Mouse (Mus musculus): ENCODE results near the gene Pth2. TPM values are rescaled to one million over a fixed set of nuclear protein-coding genes. Genes with fewer than 3 reads are reported as not detected.

Pth2 gene
- polyA plus RNA-seq, 1 experiment = not detected

- TF ChIP-seq CTCF (IDR thresholded peaks at IDR 0.05; ENCODE audit: borderline replicate concordance, insufficient read depth, low read length) (no peak), POLR2A (IDR thresholded peaks at IDR 0.05; ENCODE audit: low read depth, low read length) (no peak)
- Histone ChIP-seq H3K27ac (ENCODE audit: insufficient read depth, low read length) (no peak overlapping the region), H3K4me3 (ENCODE audit: insufficient read depth, low read length) (no peak overlapping the region), H3K4me1 (ENCODE audit: control insufficient read depth, insufficient read depth, low read length) (no peaks in the 10 kb centered on the region)
Observed at GRCm38 (mm10) chr7:45160316-45160800, 20.4 kb upstream of the Pth2 start.

- H3K4me1 ChIP-seq (ENCODE audit: control insufficient read depth, insufficient read depth, low read length) = no peaks in the 10 kb centered on the region
- H3K27ac ChIP-seq (ENCODE audit: insufficient read depth, low read length) = no peak overlapping the region
- H3K4me3 ChIP-seq (ENCODE audit: insufficient read depth, low read length) = no peak overlapping the region
- TF ChIP-seq POLR2A (IDR thresholded peaks at IDR 0.05; ENCODE audit: low read depth, low read length) = no peak
- TF ChIP-seq CTCF (IDR thresholded peaks at IDR 0.05; ENCODE audit: borderline replicate concordance, insufficient read depth, low read length) = no peak
Observed at GRCm38 (mm10) chr7:45160866-45161265, 19.9 kb upstream of the Pth2 start.

GRCm38 (mm10) chr7:45161612-45162473 is 19.0 kb upstream of the Pth2 start:
- TF ChIP-seq POLR2A (IDR thresholded peaks at IDR 0.05; ENCODE audit: low read depth, low read length) (no peak), CTCF (IDR thresholded peaks at IDR 0.05; ENCODE audit: borderline replicate concordance, insufficient read depth, low read length) (peak; percentile 96)
- no peak overlapping the region for H3K27ac ChIP-seq (ENCODE audit: insufficient read depth, low read length)
- H3K4me3 ChIP-seq (ENCODE audit: insufficient read depth, low read length) = peak overlapping the region; percentile 27; the same call in 1 of the 2 replicates
- H3K4me1 ChIP-seq (ENCODE audit: control insufficient read depth, insufficient read depth, low read length) = no peaks in the 10 kb centered on the region

- TF ChIP-seq POLR2A (IDR thresholded peaks at IDR 0.05; ENCODE audit: low read depth, low read length) = no peak
- no peak overlapping the region for H3K27ac ChIP-seq (ENCODE audit: insufficient read depth, low read length)
- H3K4me1 ChIP-seq (ENCODE audit: control insufficient read depth, insufficient read depth, low read length) = no peaks in the 10 kb centered on the region
- H3K4me3 ChIP-seq (ENCODE audit: insufficient read depth, low read length) = no peak overlapping the region
Observed at GRCm38 (mm10) chr7:45162551-45162950, 18.2 kb upstream of the Pth2 start.

GRCm38 (mm10) chr7:45162996-45163615 is 17.7 kb upstream of the Pth2 start:
- TF ChIP-seq CTCF (IDR thresholded peaks at IDR 0.05; ENCODE audit: borderline replicate concordance, insufficient read depth, low read length) = no peak
- no peak for TF ChIP-seq POLR2A (IDR thresholded peaks at IDR 0.05; ENCODE audit: low read depth, low read length)
- no peak overlapping the region for H3K27ac ChIP-seq (ENCODE audit: insufficient read depth, low read length)
- no peaks in the 10 kb centered on the region for H3K4me1 ChIP-seq (ENCODE audit: control insufficient read depth, insufficient read depth, low read length)
- no peak overlapping the region for H3K4me3 ChIP-seq (ENCODE audit: insufficient read depth, low read length)

- H3K4me1 ChIP-seq (ENCODE audit: control insufficient read depth, insufficient read depth, low read length) = no peaks in the 10 kb centered on the region
- H3K4me3 ChIP-seq (ENCODE audit: insufficient read depth, low read length) = 0 out of 2 replicates have a peak within 1 kb of the TSS, but pooled peaks have one; percentile 1
- H3K27ac ChIP-seq (ENCODE audit: insufficient read depth, low read length) = no peak within 1 kb of the TSS
- TF ChIP-seq CTCF (IDR thresholded peaks at IDR 0.05; ENCODE audit: borderline replicate concordance, insufficient read depth, low read length) = no peak
- TF ChIP-seq POLR2A (IDR thresholded peaks at IDR 0.05; ENCODE audit: low read depth, low read length) = no peak
Observed at GRCm38 (mm10) chr7:45163735-45164490, 16.9 kb upstream of the Pth2 start, which contains the start of gene Slc17a7. Gene Slc17a7, plus strand, starts transcription at chr7:45163949.

- TF ChIP-seq POLR2A (IDR thresholded peaks at IDR 0.05; ENCODE audit: low read depth, low read length) (no peak), CTCF (IDR thresholded peaks at IDR 0.05; ENCODE audit: borderline replicate concordance, insufficient read depth, low read length) (no peak)
- no peak overlapping the region for H3K4me3 ChIP-seq (ENCODE audit: insufficient read depth, low read length)
Observed at GRCm38 (mm10) chr7:45164833-45165232, 16.0 kb upstream of the Pth2 start.

GRCm38 (mm10) chr7:45165701-45166100 is 15.1 kb upstream of the Pth2 start:
- Histone ChIP-seq H3K4me3 (ENCODE audit: insufficient read depth, low read length) (no peak overlapping the region), H3K4me1 (ENCODE audit: control insufficient read depth, insufficient read depth, low read length) (no peaks in the 10 kb centered on the region), H3K27ac (ENCODE audit: insufficient read depth, low read length) (no peak overlapping the region)
- TF ChIP-seq POLR2A (IDR thresholded peaks at IDR 0.05; ENCODE audit: low read depth, low read length) (no peak), CTCF (IDR thresholded peaks at IDR 0.05; ENCODE audit: borderline replicate concordance, insufficient read depth, low read length) (no peak)

More at GRCm38 (mm10) chr7:45164833-45165232, 16.0 kb upstream of the Pth2 start:
- Histone ChIP-seq H3K27ac (ENCODE audit: insufficient read depth, low read length) (no peak overlapping the region), H3K4me1 (ENCODE audit: control insufficient read depth, insufficient read depth, low read length) (no peaks in the 10 kb centered on the region)

- TF ChIP-seq CTCF (IDR thresholded peaks at IDR 0.05; ENCODE audit: borderline replicate concordance, insufficient read depth, low read length) = no peak
- no peak for TF ChIP-seq POLR2A (IDR thresholded peaks at IDR 0.05; ENCODE audit: low read depth, low read length)
- H3K4me3 ChIP-seq (ENCODE audit: insufficient read depth, low read length) = no peak overlapping the region
- no peak overlapping the region for H3K27ac ChIP-seq (ENCODE audit: insufficient read depth, low read length)
- no peaks in the 10 kb centered on the region for H3K4me1 ChIP-seq (ENCODE audit: control insufficient read depth, insufficient read depth, low read length)
Observed at GRCm38 (mm10) chr7:45166950-45167401, 13.8 kb upstream of the Pth2 start.

Data from embryonic fibroblast, embryonic 13.5 days (primary cell).